In genomic region chr2:68479823-68480222, GRCm38 (mm10) we compare ENCODE assay signal across 17 mouse cellular contexts. TPM values are rescaled to one million over a fixed set of nuclear protein-coding genes. Genes with fewer than 3 reads are reported as not detected.
DNase-seq lines count a peak whose midpoint lies in the region; ATAC-seq and TF ChIP-seq lines count a peak whose summit lies in the region.
"Had no signal": no experiment of that assay in that cellular context is flagged by ENCODE, and none has a peak within 500 bp of the region (broad histone marks: within the 10 kb centered on the region; RNA-seq: fewer than 3 reads in every experiment).

No protein-coding gene starts in this region.

- no peak overlapping the region for H3K4me3 ChIP-seq in midbrain, postnatal 0 days (ENCODE audit: low read depth, low read length)
- no peak overlapping the region for H3K4me3 ChIP-seq in midbrain, embryonic 13.5 days (replicated peaks)
- no peak overlapping the region for H3K4me3 ChIP-seq in neural tube, embryonic 14.5 days (ENCODE audit: low read depth, low read length)
- H3K4me3 ChIP-seq: gastrocnemius, adult 2 months; intestine, embryonic 15.5 days; liver, embryonic 15.5 days had no signal

- H3K27me3 ChIP-seq in midbrain, postnatal 0 days (ENCODE audit: insufficient read depth, low read length), result no peaks in the 10 kb centered on the region
- H3K27me3 ChIP-seq in midbrain, embryonic 13.5 days, result 0 out of 2 replicates have a peak, but pooled peaks cover under 1% of the 10 kb centered on the region
- no peaks in the 10 kb centered on the region for H3K27me3 ChIP-seq in neural tube, embryonic 14.5 days (ENCODE audit: control insufficient read depth, insufficient read depth, low read length)
- H3K27me3 ChIP-seq: CH12.LX; intestine, embryonic 15.5 days had no signal

- no peak overlapping the region for H3K9ac ChIP-seq in midbrain, postnatal 0 days (replicated peaks; ENCODE audit: low read length, poor library complexity, severe bottlenecking)
- H3K9ac ChIP-seq in midbrain, embryonic 13.5 days (replicated peaks), result no peak overlapping the region
- H3K9ac ChIP-seq in neural tube, embryonic 14.5 days (replicated peaks; ENCODE audit: low read depth, low read length), result no peak overlapping the region
- H3K9ac ChIP-seq: intestine, embryonic 15.5 days; liver, embryonic 15.5 days had no signal

- no peak for TF ChIP-seq CTCF in midbrain, postnatal 0 days (IDR thresholded peaks at IDR 0.05)

- H3K9me3 ChIP-seq in midbrain, postnatal 0 days (ENCODE audit: low read length), result no peaks in the 10 kb centered on the region
- no peaks in the 10 kb centered on the region for H3K9me3 ChIP-seq in midbrain, embryonic 13.5 days
- H3K9me3 ChIP-seq in neural tube, embryonic 14.5 days (ENCODE audit: control insufficient read depth, low read length), result no peaks in the 10 kb centered on the region
- H3K9me3 ChIP-seq: intestine, embryonic 15.5 days; liver, embryonic 15.5 days had no signal

- ATAC-seq in midbrain, postnatal 0 days (ENCODE audit: low FRiP score), result no peak
- ATAC-seq in midbrain, embryonic 13.5 days, result no peak
- peak; percentile 69; the same call in 1 of the 2 replicates for ATAC-seq in neural tube, embryonic 14.5 days (ENCODE audit: low read depth)
- ATAC-seq: intestine, embryonic 15.5 days had no signal

- no peak overlapping the region for H3K27ac ChIP-seq in midbrain, postnatal 0 days (ENCODE audit: low read depth, low read length)
- H3K27ac ChIP-seq in midbrain, embryonic 13.5 days, result no peak overlapping the region
- no peak overlapping the region for H3K27ac ChIP-seq in neural tube, embryonic 14.5 days (ENCODE audit: low read depth, low read length)
- H3K27ac ChIP-seq: gastrocnemius, adult 2 months; intestine, embryonic 15.5 days; liver, embryonic 15.5 days; stomach, postnatal 0 days had no signal

- H3K36me3 ChIP-seq in midbrain, postnatal 0 days (ENCODE audit: insufficient read depth, low read length), result no peaks in the 10 kb centered on the region
- H3K36me3 ChIP-seq in midbrain, embryonic 13.5 days, result no peaks in the 10 kb centered on the region
- no peaks in the 10 kb centered on the region for H3K36me3 ChIP-seq in neural tube, embryonic 14.5 days (ENCODE audit: control insufficient read depth, insufficient read depth, low read length)
- H3K36me3 ChIP-seq: intestine, embryonic 15.5 days; liver, embryonic 15.5 days had no signal

- no peak overlapping the region for H3K4me2 ChIP-seq in midbrain, postnatal 0 days (ENCODE audit: low read depth, low read length, poor library complexity, severe bottlenecking)
- H3K4me2 ChIP-seq in midbrain, embryonic 13.5 days (replicated peaks), result no peak overlapping the region
- no peak overlapping the region for H3K4me2 ChIP-seq in neural tube, embryonic 14.5 days (ENCODE audit: low read depth, low read length)
- H3K4me2 ChIP-seq: intestine, embryonic 15.5 days; liver, embryonic 15.5 days; midbrain, embryonic 11.5 days had no signal

- WGBS in midbrain, postnatal 0 days, result 88% methylated on average over 10 of the region's 10 CpGs
- WGBS in midbrain, embryonic 13.5 days, result 87% methylated on average over 10 of the region's 10 CpGs
- WGBS in neural tube, embryonic 14.5 days, result 69% methylated on average over 10 of the region's 10 CpGs

- intact Hi-C loops in gastrocnemius, postnatal 14 days (cut with DNase I; ENCODE audit: low total_unique reads), result no loop called here

- DNase-seq in gastrocnemius, postnatal 14 days, result peak; percentile 7
- no peak for DNase-seq in gastrocnemius, postnatal 4 days (ENCODE audit: low spot score in 2 of 2)
- DNase-seq in midbrain, postnatal 0 days (ENCODE audit: low spot score), result peak; percentile 52
- DNase-seq in cerebellum, adult 8-10 months, result peak; percentile 83
- no peak for DNase-seq in yolk sac, embryonic 10.5 days (ENCODE audit: low spot score)
- no peak for DNase-seq in right cerebral cortex, postnatal 25 days
- DNase-seq: adrenal gland, postnatal 14 days; gastrocnemius, adult 2 months; heart, adult 18-20 months had no signal

- H3K4me1 ChIP-seq in midbrain, postnatal 0 days (ENCODE audit: insufficient read depth, low read length), result no peaks in the 10 kb centered on the region
- H3K4me1 ChIP-seq in midbrain, embryonic 13.5 days (replicated peaks), result no peaks in the 10 kb centered on the region
- no peaks in the 10 kb centered on the region for H3K4me1 ChIP-seq in neural tube, embryonic 14.5 days (ENCODE audit: control insufficient read depth, insufficient read depth, low read length)
- H3K4me1 ChIP-seq: intestine, embryonic 15.5 days; liver, embryonic 15.5 days had no signal

RNA-seq across cellular contexts. Expression of gene Stk39, which starts 7.8 kb away (rescaled TPM):
- total RNA-seq in gastrocnemius, postnatal 14 days (2021), result 1 to 10 TPM; 7.8 to 8.1 TPM
- total RNA-seq in gastrocnemius, postnatal 4 days (2021), result 10 to 100 TPM; 24.1 to 24.3 TPM
- total RNA-seq in midbrain, postnatal 0 days (2014; rRNA removed), result 33.9 and 37.9 TPM in 2 replicates
- 20.9 and 23.4 TPM in 2 replicates for polyA plus RNA-seq in midbrain, postnatal 0 days (2015; fragmentation: Nextera tagmentation; extraction: Ambion mirVana)
- polyA plus RNA-seq in midbrain, embryonic 13.5 days (2015; fragmentation: Nextera tagmentation; extraction: Ambion mirVana), result 28.6 and 29.2 TPM in 2 replicates
- polyA plus RNA-seq in neural tube, embryonic 14.5 days (2014; fragmentation: Nextera tagmentation; extraction: Ambion mirVana), result 37.0 and 48.5 TPM in 2 replicates
- total RNA-seq: CH12.LX, MEL had no signal

Comparison
In these comparisons a context has a peak if more than half of its experiments do, and no peak if none do; other contexts are left out.
1. DNase-seq: peak in gastrocnemius, postnatal 14 days (single experiment), midbrain, postnatal 0 days (single experiment) and cerebellum, adult 8-10 months (single experiment); none in gastrocnemius, postnatal 4 days (0 of 2), yolk sac, embryonic 10.5 days (single experiment) and right cerebral cortex, postnatal 25 days (single experiment).